In genomic region chr19:55836930-55837687, GRCm38 (mm10) we compare ENCODE assay signal across 9 mouse cellular contexts.
A peak's percentile ranks its signal among the peaks of the same experiment; 100 is the strongest.
DNase-seq lines count a peak whose midpoint lies in the region; ATAC-seq and TF ChIP-seq lines count a peak whose summit lies in the region.
"Had no signal": no experiment of that assay in that cellular context is flagged by ENCODE, and none has a peak within 500 bp of the region (broad histone marks: within the 10 kb centered on the region; RNA-seq: fewer than 3 reads in every experiment).

No protein-coding gene starts in this region.

- peaks cover 12% of the 10 kb centered on the region for H3K36me3 ChIP-seq in heart, embryonic 10.5 days
- no peaks in the 10 kb centered on the region for H3K36me3 ChIP-seq in megakaryocyte, embryonic 14.5 days (replicated peaks; ENCODE audit: low read length)
- H3K36me3 ChIP-seq in limb, embryonic 14.5 days (ENCODE audit: control insufficient read depth, insufficient read depth, low read length), result no peaks in the 10 kb centered on the region
- peaks cover 10% of the 10 kb centered on the region for H3K36me3 ChIP-seq in stomach, embryonic 16.5 days (ENCODE audit: control insufficient read depth, insufficient read depth, low read length)

- DNase-seq in heart, embryonic 10.5 days (ENCODE audit: low spot score), result no peak
- DNase-seq in heart, adult 11 months, result no peak
- DNase-seq in limb, embryonic 14.5 days (ENCODE audit: low spot score), result no peak
- DNase-seq in embryo, embryonic 10 days (ENCODE audit: low spot score), result no peak
- DNase-seq in cerebellum, adult 9-10 months, result no peak
- DNase-seq: B cell, adult 2 months had no signal

- no peak overlapping the region for H3K4me3 ChIP-seq in heart, embryonic 10.5 days
- peak overlapping the region; percentile 21 for H3K4me3 ChIP-seq in megakaryocyte, embryonic 14.5 days (replicated peaks)
- H3K4me3 ChIP-seq in limb, embryonic 14.5 days (replicated peaks; ENCODE audit: low read length), result no peak overlapping the region
- no peak overlapping the region for H3K4me3 ChIP-seq in stomach, embryonic 16.5 days (replicated peaks; ENCODE audit: low read length)

- H3K4me2 ChIP-seq in limb, embryonic 14.5 days (replicated peaks; ENCODE audit: low read depth, low read length, severe bottlenecking), result no peak overlapping the region
- no peak overlapping the region for H3K4me2 ChIP-seq in stomach, embryonic 16.5 days (ENCODE audit: low read depth, low read length)

- 73% methylated on average over 5 of the region's 5 CpGs for WGBS in heart, embryonic 10.5 days
- 74% methylated on average over 5 of the region's 5 CpGs for WGBS in limb, embryonic 14.5 days
- 76% methylated on average over 5 of the region's 5 CpGs for WGBS in stomach, embryonic 16.5 days

- H3K27me3 ChIP-seq in heart, embryonic 10.5 days (ENCODE audit: insufficient read depth, poor library complexity, severe bottlenecking), result no peaks in the 10 kb centered on the region
- peaks cover 6% of the 10 kb centered on the region for H3K27me3 ChIP-seq in megakaryocyte, embryonic 14.5 days (replicated peaks)
- H3K27me3 ChIP-seq in limb, embryonic 14.5 days (ENCODE audit: control insufficient read depth, insufficient read depth, low read length), result no peaks in the 10 kb centered on the region
- H3K27me3 ChIP-seq in stomach, embryonic 16.5 days (ENCODE audit: control insufficient read depth, insufficient read depth, low read length), result no peaks in the 10 kb centered on the region

- H3K27ac ChIP-seq in heart, embryonic 10.5 days, result 0 out of 2 replicates have a peak overlapping the region, but pooled peaks have one; percentile 10
- H3K27ac ChIP-seq in limb, embryonic 14.5 days (replicated peaks; ENCODE audit: low read depth, low read length), result peak overlapping the region; percentile 59; the same call in 1 of the 2 replicates
- peak overlapping the region; percentile 93 for H3K27ac ChIP-seq in stomach, embryonic 16.5 days (ENCODE audit: low read length)

- no peak overlapping the region for H3K9ac ChIP-seq in limb, embryonic 14.5 days (ENCODE audit: low read depth, low read length, severe bottlenecking)
- no peak overlapping the region for H3K9ac ChIP-seq in stomach, embryonic 16.5 days (ENCODE audit: low read length)

- TF ChIP-seq POLR2A in limb, embryonic 14.5 days (IDR thresholded peaks at IDR 0.05; ENCODE audit: borderline replicate concordance, extremely low read depth, insufficient read depth, insufficient read length), result no peak

- peaks cover 53% of the 10 kb centered on the region for H3K4me1 ChIP-seq in heart, embryonic 10.5 days
- H3K4me1 ChIP-seq in megakaryocyte, embryonic 14.5 days, result peaks cover 9% of the 10 kb centered on the region
- H3K4me1 ChIP-seq in limb, embryonic 14.5 days (ENCODE audit: control insufficient read depth, insufficient read depth, low read length), result peaks cover 43% of the 10 kb centered on the region
- H3K4me1 ChIP-seq in stomach, embryonic 16.5 days (ENCODE audit: control insufficient read depth, insufficient read depth, low read length), result peaks cover 40% of the 10 kb centered on the region

- H3K9me3 ChIP-seq in heart, embryonic 10.5 days, result peaks cover 3% of the 10 kb centered on the region; the same call in 1 of the 2 replicates
- H3K9me3 ChIP-seq in megakaryocyte, embryonic 14.5 days, result peaks cover 6% of the 10 kb centered on the region
- no peaks in the 10 kb centered on the region for H3K9me3 ChIP-seq in limb, embryonic 14.5 days (ENCODE audit: control insufficient read depth, low read length)
- H3K9me3 ChIP-seq in stomach, embryonic 16.5 days (replicated peaks; ENCODE audit: control insufficient read depth, low read length), result no peaks in the 10 kb centered on the region

- ATAC-seq in megakaryocyte, adult 5-6 weeks (ENCODE audit: poor library complexity, severe bottlenecking), result no peak
- no peak for ATAC-seq in limb, embryonic 14.5 days (ENCODE audit: low FRiP score, low read depth)
- ATAC-seq in stomach, embryonic 16.5 days (ENCODE audit: insufficient read depth, low FRiP score), result no peak

Comparison
In these comparisons a context has a peak if more than half of its experiments do, and no peak if none do; other contexts are left out.
1. H3K27ac ChIP-seq: peak in every context shown above with its lines; median percentile 93 in stomach, embryonic 16.5 days; 59 in limb, embryonic 14.5 days; 10 in heart, embryonic 10.5 days.